Comparison of ENCODE assay signal across 20 mouse cellular contexts in the genomic region with DNA sequence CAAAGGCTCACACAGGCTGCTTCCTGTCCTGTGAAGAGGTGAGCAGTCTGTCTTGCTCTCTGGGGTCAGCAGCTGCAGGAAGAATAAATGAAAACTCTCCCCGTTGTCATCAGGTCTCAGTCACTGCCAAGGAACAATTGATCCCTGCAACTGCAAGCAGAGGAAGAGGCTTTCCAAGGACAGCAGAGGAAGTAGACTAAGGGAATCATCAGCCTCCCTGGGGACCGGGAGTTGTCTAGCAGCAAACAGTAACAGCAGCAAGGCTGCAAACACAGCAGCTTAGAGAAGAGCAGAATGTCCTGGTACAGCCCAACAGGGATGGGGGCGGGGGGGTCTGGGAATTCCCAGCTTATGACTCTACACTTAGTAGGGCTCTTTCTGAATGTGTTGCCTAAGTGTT.
DNase-seq lines count a peak whose midpoint lies in the region; ATAC-seq and TF ChIP-seq lines count a peak whose summit lies in the region.
"Had no signal": no experiment of that assay in that cellular context is flagged by ENCODE, and none has a peak within 500 bp of the region (broad histone marks: within the 10 kb centered on the region; RNA-seq: fewer than 3 reads in every experiment).

No protein-coding gene starts in this region.

- peak; percentile 93 for DNase-seq in heart, adult 11 months
- DNase-seq in heart, postnatal 36 days: no peak
- peak; percentile 16 for DNase-seq in urinary bladder, postnatal 14 days (ENCODE audit: low spot score)
- no peak for DNase-seq in urinary bladder, postnatal 4 days (ENCODE audit: low spot score in 2 of 2)
- peak; percentile 79 for DNase-seq in gastrocnemius, postnatal 14 days
- no peak for DNase-seq in thymus, adult 18-20 months
- no peak for DNase-seq in stomach, postnatal 0 days (ENCODE audit: low spot score)
- DNase-seq: cerebellum, adult 9-11 months; lung, postnatal 14 days had no signal

- no peak overlapping the region for H3K27ac ChIP-seq in stomach, postnatal 0 days (replicated peaks)
- H3K27ac ChIP-seq: forebrain, embryonic 10.5 days; heart, embryonic 15.5 days; kidney, postnatal 0 days; layer of hippocampus, adult 2 months; left cerebral cortex, adult 2 months; limb, embryonic 12.5 days; liver, embryonic 15.5 days had no signal

- 47% methylated on average over 3 of the region's 3 CpGs for WGBS in stomach, postnatal 0 days

- H3K9ac ChIP-seq in stomach, postnatal 0 days (ENCODE audit: low read length): no peak overlapping the region
- H3K9ac ChIP-seq: heart, embryonic 15.5 days; limb, embryonic 12.5 days; liver, embryonic 15.5 days had no signal

- H3K27me3 ChIP-seq in stomach, postnatal 0 days (ENCODE audit: control insufficient read depth, insufficient read depth, low read length): no peaks in the 10 kb centered on the region
- H3K27me3 ChIP-seq: heart, embryonic 15.5 days; liver, embryonic 15.5 days; Patski had no signal

- no peaks in the 10 kb centered on the region for H3K4me1 ChIP-seq in stomach, postnatal 0 days (replicated peaks; ENCODE audit: control insufficient read depth, insufficient read depth)
- H3K4me1 ChIP-seq: forebrain, embryonic 10.5 days; heart, embryonic 15.5 days; limb, embryonic 12.5 days; liver, embryonic 15.5 days had no signal

- no peak for TF ChIP-seq CTCF in stomach, postnatal 0 days (IDR thresholded peaks at IDR 0.05; ENCODE audit: low read depth)

- TF ChIP-seq EP300 in stomach, postnatal 0 days (optimal IDR thresholded peaks at IDR 0.05): no peak

- H3K4me3 ChIP-seq in stomach, postnatal 0 days (ENCODE audit: low read depth, low read length): no peak overlapping the region
- H3K4me3 ChIP-seq: forebrain, embryonic 10.5 days; heart, embryonic 15.5 days; layer of hippocampus, adult 2 months; left cerebral cortex, adult 2 months; limb, embryonic 12.5 days; liver, embryonic 15.5 days had no signal

- intact Hi-C loops in heart, postnatal 36 days (cut with DNase I): no loop called here
- intact Hi-C loops in gastrocnemius, postnatal 14 days (cut with DNase I; ENCODE audit: low total_unique reads): no loop called here

- H3K9me3 ChIP-seq in stomach, postnatal 0 days (ENCODE audit: control insufficient read depth, low read length): no peaks in the 10 kb centered on the region
- H3K9me3 ChIP-seq: forebrain, embryonic 10.5 days; heart, embryonic 15.5 days; limb, embryonic 12.5 days; liver, embryonic 15.5 days had no signal

- no peak for ATAC-seq in stomach, postnatal 0 days (ENCODE audit: low FRiP score, low TSS enrichment)
- no peak for ATAC-seq in erythroid progenitor cell, adult 5-6 weeks (replicated peaks; ENCODE audit: low FRiP score, poor library complexity, severe bottlenecking)
- ATAC-seq: hindbrain, embryonic 16.5 days; intestine, postnatal 0 days; Patski had no signal

- no peak overlapping the region for H3K4me2 ChIP-seq in stomach, postnatal 0 days (replicated peaks; ENCODE audit: low read depth)
- H3K4me2 ChIP-seq: heart, embryonic 15.5 days; limb, embryonic 12.5 days; liver, embryonic 15.5 days had no signal

- no peaks in the 10 kb centered on the region for H3K36me3 ChIP-seq in stomach, postnatal 0 days (ENCODE audit: control insufficient read depth, insufficient read depth, low read length)
- H3K36me3 ChIP-seq: forebrain, embryonic 10.5 days; heart, embryonic 15.5 days; limb, embryonic 12.5 days; liver, embryonic 15.5 days had no signal

Comparison
In these comparisons a context has a peak if more than half of its experiments do, and no peak if none do; other contexts are left out.
1. DNase-seq: peak in heart, adult 11 months (single experiment), urinary bladder, postnatal 14 days (single experiment) and gastrocnemius, postnatal 14 days (single experiment); none in heart, postnatal 36 days (0 of 2), urinary bladder, postnatal 4 days (0 of 2), thymus, adult 18-20 months (0 of 2) and stomach, postnatal 0 days (single experiment).